Mouse (Mus musculus) liver, adult 2 months (tissue): ENCODE data around the gene Olfr1307. TPM values are rescaled to one million over a fixed set of nuclear protein-coding genes. Genes with fewer than 3 reads are reported as not detected.

Source experiments
- DNase-seq: peaks from one replicate; pipeline ENCODE4 v3.0.0-alpha.2; 2011; ENCODE audit warnings: low read depth, low spot score; ENCODE audit errors: extremely low read depth
- H3K27ac ChIP-seq: fragments of 200-500 bp; replicated peaks from 2 replicates; pipeline ENCODE4 v1.5.1; 2012; ENCODE audit warnings: low read depth, mild to moderate bottlenecking, control low read depth, inconsistent platforms, low read length; ENCODE audit not compliant: insufficient read depth
- H3K27me3 ChIP-seq: fragments of 200-500 bp; 2 replicates; pipeline ENCODE4 v1.6.1; 2012; ENCODE audit warnings: mild to moderate bottlenecking, moderate library complexity, low read length, inconsistent platforms; ENCODE audit not compliant: control insufficient read depth, insufficient read depth
- H3K36me3 ChIP-seq: fragments of 200-500 bp; 2 replicates; pipeline ENCODE4 v1.6.1; 2012; ENCODE audit warnings: low read length, inconsistent platforms; ENCODE audit not compliant: control insufficient read depth, insufficient read depth
- H3K4me1 ChIP-seq: fragments of 200-500 bp; 2 replicates; pipeline ENCODE4 v1.6.1; 2011; ENCODE audit warnings: low read length; ENCODE audit not compliant: control insufficient read depth, insufficient read depth
- H3K4me3 ChIP-seq: fragments of 200-500 bp; 2 replicates; pipeline ENCODE4 v1.5.1; 2011; ENCODE audit warnings: low read depth, mild to moderate bottlenecking, control low read depth, low read length, moderate library complexity; ENCODE audit not compliant: insufficient read depth
- H3K79me2 ChIP-seq: fragments of 200-500 bp; 2 replicates; pipeline ENCODE4 v1.6.1; 2012; ENCODE audit warnings: inconsistent platforms, mild to moderate bottlenecking, low read length, moderate library complexity; ENCODE audit not compliant: control insufficient read depth, insufficient read depth
- H3K9ac ChIP-seq: fragments of 200-500 bp; 2 replicates; pipeline ENCODE4 v1.6.1; 2012; ENCODE audit warnings: low read depth, mild to moderate bottlenecking, control low read depth, inconsistent platforms, low read length
- CTCF ChIP-seq: fragments of 200-500 bp; IDR thresholded peaks from 2 replicates; pipeline ENCODE4 v1.5.1; 2011; ENCODE audit warnings: low read depth, low read length, control low read depth
- POLR2A ChIP-seq: fragments of 200-500 bp; IDR thresholded peaks from 2 replicates; pipeline ENCODE4 v1.6.1; 2011; ENCODE audit warnings: low read length, control low read depth; ENCODE audit not compliant: insufficient read depth; ENCODE audit errors: extremely low read depth
- WGBS: fragments of 180-500 bp; shearing (Covaris S2); methylation state at CpG from one replicate; pipeline ENCODE4 v1.1.7; 2018; 5-methylcytosine and 5-hydroxymethylcytosine counted together
- polyA plus RNA-seq: library from polyadenylated mRNA; depleted of rRNA; stranded (reverse); fragments of >200 nt; gene quantifications from 2 replicates; pipeline ENCODE4 v1.2.3, GENCODE M21; 2012; rRNA removed
- total RNA-seq: library from RNA; depleted of rRNA; stranded (reverse); fragments of >200 nt; gene quantifications from 2 replicates; pipeline ENCODE4 v1.2.3, GENCODE M21; 2014; rRNA removed

The Olfr1307 gene
- total RNA-seq = not detected in 2 replicates
- polyA plus RNA-seq = not detected in 2 replicates

- H3K36me3 ChIP-seq = no peaks in the 10 kb centered on the region
- no peak within 1 kb of the TSS for H3K4me3 ChIP-seq
- no peak within 1 kb of the TSS for H3K9ac ChIP-seq
- H3K4me1 ChIP-seq = no peaks in the 10 kb centered on the region
- WGBS = 66% methylated on average over 1 of the region's 1 CpGs
- no peak within 1 kb of the TSS for H3K27ac ChIP-seq
- TF ChIP-seq CTCF (no peak), POLR2A (no peak)
- no peaks in the 10 kb centered on the region for H3K79me2 ChIP-seq
- no peaks in the 10 kb centered on the region for H3K27me3 ChIP-seq
- no peak for DNase-seq
Measured at GRCm38 (mm10) chr2:111949340-111949739, at the start of gene Olfr1307. TSS of gene Olfr1307 (minus strand) at chr2:111949440.

GRCm38 (mm10) chr2:111990181-111990580, 40.9 kb upstream of the Olfr1307 start, which contains the start of gene Olfr1309:
TSS of gene Olfr1309 (minus strand) at chr2:111990281.
- Histone ChIP-seq H3K4me1 (no peaks in the 10 kb centered on the region), H3K4me3 (no peak within 1 kb of the TSS), H3K27me3 (no peaks in the 10 kb centered on the region), H3K27ac (no peak within 1 kb of the TSS), H3K36me3 (no peaks in the 10 kb centered on the region), H3K79me2 (no peaks in the 10 kb centered on the region), H3K9ac (no peak within 1 kb of the TSS)
- 43% methylated on average over 1 of the region's 1 CpGs for WGBS
- TF ChIP-seq POLR2A (no peak), CTCF (no peak)
- no peak for DNase-seq

GRCm38 (mm10) chr2:111964844-111965243, 15.6 kb upstream of the Olfr1307 start, which contains the start of gene Olfr1308:
TSS of gene Olfr1308 (minus strand) at chr2:111964944.
- no peak within 1 kb of the TSS for H3K4me3 ChIP-seq
- no peaks in the 10 kb centered on the region for H3K4me1 ChIP-seq
- H3K9ac ChIP-seq = no peak within 1 kb of the TSS
- no peaks in the 10 kb centered on the region for H3K79me2 ChIP-seq
- WGBS = 37% methylated on average over 1 of the region's 1 CpGs
- no peak for DNase-seq
- H3K27me3 ChIP-seq = no peaks in the 10 kb centered on the region
- no peak within 1 kb of the TSS for H3K27ac ChIP-seq
- H3K36me3 ChIP-seq = no peaks in the 10 kb centered on the region
- no peak for TF ChIP-seq POLR2A
- no peak for TF ChIP-seq CTCF

DNA sequence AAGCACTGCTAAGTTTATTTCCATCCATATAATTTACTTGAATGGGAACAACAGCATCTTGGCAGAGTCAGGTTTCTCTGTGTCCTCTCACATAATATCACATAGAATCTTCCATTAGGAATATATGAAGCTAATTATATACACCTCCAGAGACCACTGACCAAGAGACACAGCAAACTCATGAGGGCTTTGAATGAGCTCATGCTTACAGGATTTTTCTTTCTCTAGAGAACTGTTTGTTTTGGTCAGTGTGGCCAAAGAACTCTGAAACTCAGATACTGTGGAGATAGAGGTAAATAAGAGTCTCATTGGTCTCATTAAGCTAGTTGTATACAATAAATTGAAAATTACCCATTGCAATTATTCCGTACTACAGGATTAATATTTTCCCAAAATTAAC, 33.1 kb downstream of the Olfr1307 start, which contains the start of gene Olfr1306:
Olfr1306 (minus strand) TSS at position 101 of the 400 bp plus-strand sequence.
- Histone ChIP-seq H3K27ac (no peak within 1 kb of the TSS), H3K27me3 (no peaks in the 10 kb centered on the region), H3K36me3 (no peaks in the 10 kb centered on the region), H3K4me3 (no peak within 1 kb of the TSS), H3K79me2 (no peaks in the 10 kb centered on the region), H3K9ac (no peak within 1 kb of the TSS), H3K4me1 (no peaks in the 10 kb centered on the region)
- 66% methylated on average over 1 of the region's 1 CpGs for WGBS
- TF ChIP-seq CTCF (no peak), POLR2A (no peak)
- no peak for DNase-seq

Other genes starting within 250 kb of the Olfr1307 start
- gene Olfr1301, start 198.4 kb downstream of the Olfr1307 start, total RNA-seq = not detected in 2 replicates
- gene Olfr1301, start 198.4 kb downstream of the Olfr1307 start, polyA plus RNA-seq = not detected in 2 replicates
- not detected in 2 replicates for gene Olfr1302, start 172.0 kb downstream of the Olfr1307 start, total RNA-seq
- not detected in 2 replicates for gene Olfr1302, start 172.0 kb downstream of the Olfr1307 start, polyA plus RNA-seq
- gene Olfr1303, start 129.1 kb downstream of the Olfr1307 start, total RNA-seq = not detected in 2 replicates
- gene Olfr1303, start 129.1 kb downstream of the Olfr1307 start, polyA plus RNA-seq = not detected in 2 replicates
- not detected in 2 replicates for gene Olfr1305, start 72.3 kb downstream of the Olfr1307 start, total RNA-seq
- gene Olfr1305, start 72.3 kb downstream of the Olfr1307 start, polyA plus RNA-seq = not detected in 2 replicates
- not detected in 2 replicates for gene Olfr1306, start 33.2 kb downstream of the Olfr1307 start, total RNA-seq
- gene Olfr1306, start 33.2 kb downstream of the Olfr1307 start, polyA plus RNA-seq = not detected in 2 replicates
- not detected in 2 replicates for gene Olfr1308, start 15.5 kb upstream of the Olfr1307 start, total RNA-seq
- gene Olfr1308, start 15.5 kb upstream of the Olfr1307 start, polyA plus RNA-seq = not detected in 2 replicates
- gene Olfr1309, start 40.8 kb upstream of the Olfr1307 start, total RNA-seq = not detected in 2 replicates
- gene Olfr1309, start 40.8 kb upstream of the Olfr1307 start, polyA plus RNA-seq = not detected in 2 replicates
- gene Olfr1310, start 63.3 kb upstream of the Olfr1307 start, total RNA-seq = not detected in 2 replicates
- gene Olfr1310, start 63.3 kb upstream of the Olfr1307 start, polyA plus RNA-seq = not detected in 2 replicates
- gene Olfr1311, start 75.0 kb upstream of the Olfr1307 start, total RNA-seq = not detected in 2 replicates
- gene Olfr1311, start 75.0 kb upstream of the Olfr1307 start, polyA plus RNA-seq = not detected in 2 replicates
- gene Olfr1312, start 100.8 kb upstream of the Olfr1307 start, total RNA-seq = not detected in 2 replicates
- gene Olfr1312, start 100.8 kb upstream of the Olfr1307 start, polyA plus RNA-seq = not detected in 2 replicates
- not detected in 2 replicates for gene Olfr1313, start 128.4 kb upstream of the Olfr1307 start, total RNA-seq
- gene Olfr1313, start 128.4 kb upstream of the Olfr1307 start, polyA plus RNA-seq = not detected in 2 replicates
- gene Olfr1314, start 147.3 kb upstream of the Olfr1307 start, total RNA-seq = not detected in 2 replicates
- not detected in 2 replicates for gene Olfr1314, start 147.3 kb upstream of the Olfr1307 start, polyA plus RNA-seq
- not detected in 2 replicates for gene Olfr1315-ps1, start 166.0 kb upstream of the Olfr1307 start, total RNA-seq
- gene Olfr1315-ps1, start 166.0 kb upstream of the Olfr1307 start, polyA plus RNA-seq = not detected in 2 replicates
- gene Olfr1316, start 185.5 kb upstream of the Olfr1307 start, total RNA-seq = not detected in 2 replicates
- not detected in 2 replicates for gene Olfr1316, start 185.5 kb upstream of the Olfr1307 start, polyA plus RNA-seq
- not detected in 2 replicates for gene Olfr1317, start 190.9 kb upstream of the Olfr1307 start, total RNA-seq
- gene Olfr1317, start 190.9 kb upstream of the Olfr1307 start, polyA plus RNA-seq = not detected in 2 replicates
- not detected in 2 replicates for gene Olfr1318, start 204.8 kb upstream of the Olfr1307 start, total RNA-seq
- not detected in 2 replicates for gene Olfr1318, start 204.8 kb upstream of the Olfr1307 start, polyA plus RNA-seq